Mouse (Mus musculus) cerebellum, adult 11-12 months (tissue): ENCODE measurements around the gene Dpy19l1.

ENCODE experiments used
- DNase-seq: peaks from one replicate; pipeline ENCODE4 v3.0.0; 2022

The Dpy19l1 gene

GRCm38 (mm10) chr9:24467186-24467585 lies 35.8 kb downstream of the Dpy19l1 start:
- no peak for DNase-seq

- DNase-seq, result no peak
These were observed 36.3 kb downstream of the Dpy19l1 start for GRCm38 (mm10) chr9:24466649-24467048.

GRCm38 (mm10) chr9:24461379-24461961 lies 41.5 kb downstream of the Dpy19l1 start:
- DNase-seq, result no peak

- DNase-seq, result no peak
These were observed 49.1 kb downstream of the Dpy19l1 start for GRCm38 (mm10) chr9:24453833-24454232.

- no peak for DNase-seq
These were observed 52.0 kb downstream of the Dpy19l1 start for GRCm38 (mm10) chr9:24450976-24451375.

- no peak for DNase-seq
These were observed 52.4 kb downstream of the Dpy19l1 start for GRCm38 (mm10) chr9:24450524-24450923.

GRCm38 (mm10) chr9:24434901-24435300 lies 68.0 kb downstream of the Dpy19l1 start:
- no peak for DNase-seq

- no peak for DNase-seq
These were observed 73.2 kb downstream of the Dpy19l1 start for GRCm38 (mm10) chr9:24429721-24430120.

GRCm38 (mm10) chr9:24425679-24426078 lies 77.3 kb downstream of the Dpy19l1 start:
- no peak for DNase-seq

GRCm38 (mm10) chr9:24423241-24423640 lies 79.7 kb downstream of the Dpy19l1 start:
- no peak for DNase-seq

- DNase-seq, result no peak
These were observed 81.1 kb downstream of the Dpy19l1 start for GRCm38 (mm10) chr9:24421888-24422287.

GRCm38 (mm10) chr9:24421221-24421620 lies 81.7 kb downstream of the Dpy19l1 start:
- no peak for DNase-seq

GRCm38 (mm10) chr9:24420144-24420543 lies 82.8 kb downstream of the Dpy19l1 start:
- DNase-seq, result no peak

GRCm38 (mm10) chr9:24418281-24418680 lies 84.7 kb downstream of the Dpy19l1 start:
- peak; percentile 34 for DNase-seq

GRCm38 (mm10) chr9:24411483-24411882 lies 91.5 kb downstream of the Dpy19l1 start:
- DNase-seq, result no peak

GRCm38 (mm10) chr9:24410439-24410838 lies 92.5 kb downstream of the Dpy19l1 start:
- DNase-seq, result no peak

GRCm38 (mm10) chr9:24407992-24408391 lies 94.9 kb downstream of the Dpy19l1 start:
- no peak for DNase-seq

- no peak for DNase-seq
These were observed 108.8 kb downstream of the Dpy19l1 start for GRCm38 (mm10) chr9:24394146-24394545.

- DNase-seq, result no peak
These were observed 112.1 kb downstream of the Dpy19l1 start for GRCm38 (mm10) chr9:24390807-24391370.

- DNase-seq, result no peak
These were observed 115.7 kb downstream of the Dpy19l1 start for GRCm38 (mm10) chr9:24387230-24387629.

- DNase-seq, result peak; percentile 9
These were observed 123.6 kb downstream of the Dpy19l1 start for GRCm38 (mm10) chr9:24379321-24379720.

GRCm38 (mm10) chr9:24378848-24379247 lies 124.1 kb downstream of the Dpy19l1 start:
- no peak for DNase-seq
